Mouse (Mus musculus) embryonic facial prominence, embryonic 11.5 days (tissue): ENCODE data around the gene Lmbr1l. TPM values are rescaled to one million over a fixed set of nuclear protein-coding genes. Genes with fewer than 3 reads are reported as not detected.
A peak's percentile ranks its signal among the peaks of the same experiment; 100 is the strongest.
"Not testable (repeated sequence)": the region's sequence is repeated elsewhere in the genome, so short reads cannot be mapped to it uniquely, and the experiment has no call there.

Source experiments
- ATAC-seq: fragments of 200-750 bp; cut with Nextera tagmentation; replicated peaks from 2 replicates; pipeline ENCODE4 v1.8.0; 2017; ENCODE audit warnings: low read depth; ENCODE audit not compliant: insufficient number of reproducible peaks, low FRiP score, low TSS enrichment
- DNase-seq: peaks from one replicate; pipeline ENCODE4 v3.0.0-alpha.2; 2015; ENCODE audit warnings: low spot score
- H3K27ac ChIP-seq: fragments of 300-500 bp; sonication (generic); replicated peaks from 2 replicates; pipeline ENCODE4 v1.5.1; 2014; ENCODE audit warnings: mild to moderate bottlenecking, low read depth, low read length, control low read depth
- H3K27me3 ChIP-seq: fragments of 300-500 bp; sonication (generic); 2 replicates; pipeline ENCODE4 v1.6.1; 2014; ENCODE audit warnings: mild to moderate bottlenecking, low read length, moderate library complexity, mixed read lengths; ENCODE audit not compliant: control insufficient read depth, insufficient read depth
- H3K36me3 ChIP-seq: fragments of 300-500 bp; sonication (generic); replicated peaks from 2 replicates; pipeline ENCODE4 v1.6.1; 2014; ENCODE audit warnings: low read depth, mild to moderate bottlenecking, low read length, moderate library complexity, mixed read lengths; ENCODE audit not compliant: control insufficient read depth, insufficient read depth
- H3K4me1 ChIP-seq: fragments of 300-500 bp; sonication (generic); 2 replicates; pipeline ENCODE4 v1.6.1; 2014; ENCODE audit warnings: low read length, mixed read lengths; ENCODE audit not compliant: control insufficient read depth, insufficient read depth
- H3K4me2 ChIP-seq: fragments of 300-500 bp; sonication (generic); 2 replicates; pipeline ENCODE4 v1.6.1; 2014; ENCODE audit warnings: low read depth, mild to moderate bottlenecking, control low read depth, low read length, moderate library complexity
- H3K4me3 ChIP-seq: fragments of 300-500 bp; sonication (generic); 2 replicates; pipeline ENCODE4 v1.5.1; 2014; ENCODE audit warnings: low read depth, low read length, control low read depth
- H3K9ac ChIP-seq: fragments of 300-500 bp; sonication (generic); replicated peaks from 2 replicates; pipeline ENCODE4 v1.6.1; 2014; ENCODE audit warnings: mild to moderate bottlenecking, control low read depth, low read length
- H3K9me3 ChIP-seq: fragments of 300-500 bp; sonication (generic); replicated peaks from 2 replicates; pipeline ENCODE4 v1.6.1; 2016; ENCODE audit warnings: mild to moderate bottlenecking, low read length, inconsistent platforms, mixed read lengths; ENCODE audit not compliant: control insufficient read depth
- WGBS: fragments of 180-500 bp; shearing (Covaris S2); extraction: QIAGEN DNeasy Blood & Tissue Kit; methylation state at CpG from one replicate; pipeline ENCODE4 v1.1.7; 2014; 5-methylcytosine and 5-hydroxymethylcytosine counted together
- polyA plus RNA-seq: library from polyadenylated mRNA; unstranded; fragments of >200 nt; fragmentation: Nextera tagmentation; extraction: Ambion mirVana; gene quantifications from 2 replicates; pipeline ENCODE4 v1.2.1, GENCODE M21; 2014

The Lmbr1l gene
- polyA plus RNA-seq, 1 experiment from 2014 or later = 3.9 TPM

DNA sequence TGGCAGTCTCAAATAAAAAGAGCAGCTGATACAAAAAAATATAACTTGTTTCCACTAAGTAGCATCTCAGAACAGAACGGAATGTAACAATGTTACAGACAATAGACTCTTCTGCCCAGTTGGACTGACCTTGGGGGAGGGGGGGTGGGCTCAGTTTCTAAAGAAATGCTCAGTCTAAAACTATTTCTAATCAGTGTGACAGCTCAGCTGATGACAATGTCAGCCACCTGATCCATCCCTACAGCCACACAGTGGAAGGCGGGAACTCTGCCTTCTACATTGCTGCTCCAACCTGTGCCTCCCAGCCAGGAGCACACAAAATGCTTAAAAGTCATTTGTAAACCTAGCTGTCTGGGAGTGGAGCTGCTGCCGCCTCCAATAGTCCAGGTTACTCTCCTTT lies 29.9 kb upstream of the Lmbr1l start:
- Histone ChIP-seq H3K9ac (no peak overlapping the region), H3K4me2 (no peak overlapping the region), H3K27ac (no peak overlapping the region), H3K27me3 (no peaks in the 10 kb centered on the region), H3K4me3 (no peak overlapping the region), H3K9me3 (no peaks in the 10 kb centered on the region), H3K4me1 (no peaks in the 10 kb centered on the region), H3K36me3 (no peaks in the 10 kb centered on the region; the same call in 1 of the 2 replicates)
- DNase-seq (no peak), ATAC-seq (no peak)
- 54% methylated on average over 3 of the region's 3 CpGs for WGBS

DNA sequence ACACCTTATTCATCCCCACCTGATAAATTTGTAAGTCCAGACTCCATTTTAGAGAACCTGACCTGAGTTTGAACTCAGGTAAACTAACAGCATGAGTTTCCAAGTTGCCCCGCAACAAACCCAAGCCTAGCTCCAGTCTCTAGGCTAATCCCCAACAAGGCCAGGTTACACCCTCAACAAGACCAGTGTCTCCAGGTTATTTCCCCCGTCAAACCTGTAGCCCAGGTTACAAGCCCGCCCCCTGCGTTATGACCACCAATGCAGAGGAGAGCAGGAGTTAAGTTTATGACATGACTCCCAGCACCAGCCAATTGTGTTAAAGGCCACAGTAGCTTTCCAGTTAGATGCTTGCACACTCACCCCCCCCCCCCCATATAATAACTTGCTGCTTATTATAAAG lies 25.1 kb upstream of the Lmbr1l start:
- Histone ChIP-seq H3K27me3 (no peaks in the 10 kb centered on the region), H3K4me1 (no peaks in the 10 kb centered on the region), H3K4me3 (no peak overlapping the region), H3K27ac (no peak overlapping the region), H3K9me3 (no peaks in the 10 kb centered on the region), H3K36me3 (no peaks in the 10 kb centered on the region), H3K9ac (no peak overlapping the region), H3K4me2 (no peak overlapping the region)
- ATAC-seq = no peak
- 62% methylated on average over 4 of the region's 4 CpGs for WGBS
- no peak for DNase-seq

DNA sequence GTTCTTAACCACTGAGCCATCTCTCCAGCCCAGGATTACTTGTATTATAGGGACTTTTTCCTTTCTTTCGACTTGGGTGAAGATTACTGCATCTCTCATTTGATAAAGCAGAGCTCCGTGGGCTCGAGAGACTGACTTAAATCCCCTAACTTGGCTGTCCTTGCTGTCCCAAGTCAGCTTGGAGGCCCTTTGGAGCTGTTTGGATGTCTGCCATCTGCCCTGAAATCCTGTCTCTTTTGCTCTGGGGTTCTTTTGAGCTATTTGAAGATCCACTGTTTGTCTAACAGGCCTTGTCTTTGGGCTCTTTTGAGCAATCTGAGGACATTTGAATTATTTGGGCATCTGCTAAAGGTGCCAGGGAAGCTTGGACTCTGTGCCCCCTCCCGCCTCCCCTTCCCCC lies 24.1 kb upstream of the Lmbr1l start:
- H3K27ac ChIP-seq = no peak overlapping the region
- WGBS = 84% methylated on average over 4 of the region's 4 CpGs
- H3K9ac ChIP-seq = no peak overlapping the region
- H3K4me2 ChIP-seq = no peak overlapping the region
- no peaks in the 10 kb centered on the region for H3K36me3 ChIP-seq
- no peaks in the 10 kb centered on the region for H3K27me3 ChIP-seq
- no peaks in the 10 kb centered on the region for H3K9me3 ChIP-seq
- no peak overlapping the region for H3K4me3 ChIP-seq
- no peaks in the 10 kb centered on the region for H3K4me1 ChIP-seq
- no peak for ATAC-seq
- no peak for DNase-seq

DNA sequence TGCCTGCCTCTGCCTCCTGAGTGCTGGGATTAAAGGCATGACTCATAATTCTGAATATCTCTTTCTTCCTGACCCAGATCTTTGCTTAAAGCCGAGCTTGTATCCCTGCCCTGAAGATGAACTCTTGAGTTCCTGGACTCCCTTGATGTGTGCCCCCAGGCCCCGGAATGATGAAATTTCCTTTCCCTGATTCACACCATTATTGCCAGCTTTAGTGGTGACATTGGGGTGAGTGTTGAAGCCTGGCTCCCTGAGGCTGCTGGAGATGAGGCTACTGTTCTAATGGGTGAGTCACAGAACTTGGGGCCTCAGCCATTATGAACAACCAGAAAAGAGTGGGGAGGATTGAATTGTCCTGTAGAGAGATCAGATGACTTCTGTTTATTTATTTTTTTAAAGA lies 23.5 kb upstream of the Lmbr1l start:
- no peak overlapping the region for H3K27ac ChIP-seq
- 72% methylated on average over 2 of the region's 2 CpGs for WGBS
- no peak overlapping the region for H3K9ac ChIP-seq
- H3K4me2 ChIP-seq = no peak overlapping the region
- no peaks in the 10 kb centered on the region for H3K4me1 ChIP-seq
- ATAC-seq (no peak), DNase-seq (no peak)
- no peaks in the 10 kb centered on the region for H3K27me3 ChIP-seq
- H3K36me3 ChIP-seq = no peaks in the 10 kb centered on the region
- no peaks in the 10 kb centered on the region for H3K9me3 ChIP-seq
- no peak overlapping the region for H3K4me3 ChIP-seq

DNA sequence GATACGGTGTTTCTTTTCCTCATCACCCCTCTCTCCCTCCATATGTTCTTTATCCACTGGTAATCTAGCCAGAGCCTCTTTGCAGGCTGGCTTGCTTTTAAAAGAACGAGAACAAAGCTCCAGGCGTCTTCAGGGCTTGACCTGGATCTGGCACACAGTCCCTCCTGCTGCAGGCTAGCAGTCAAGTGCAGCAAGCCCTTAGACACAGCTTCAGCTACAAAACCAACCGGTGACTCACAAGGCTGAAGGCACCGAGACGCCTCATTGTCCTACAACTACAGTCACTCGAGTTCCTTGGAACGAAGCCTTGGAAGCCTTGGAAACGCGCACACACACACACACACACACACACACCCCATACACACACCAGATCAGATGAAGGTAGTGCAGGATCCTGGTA lies 22.8 kb upstream of the Lmbr1l start:
- DNase-seq = no peak

DNA sequence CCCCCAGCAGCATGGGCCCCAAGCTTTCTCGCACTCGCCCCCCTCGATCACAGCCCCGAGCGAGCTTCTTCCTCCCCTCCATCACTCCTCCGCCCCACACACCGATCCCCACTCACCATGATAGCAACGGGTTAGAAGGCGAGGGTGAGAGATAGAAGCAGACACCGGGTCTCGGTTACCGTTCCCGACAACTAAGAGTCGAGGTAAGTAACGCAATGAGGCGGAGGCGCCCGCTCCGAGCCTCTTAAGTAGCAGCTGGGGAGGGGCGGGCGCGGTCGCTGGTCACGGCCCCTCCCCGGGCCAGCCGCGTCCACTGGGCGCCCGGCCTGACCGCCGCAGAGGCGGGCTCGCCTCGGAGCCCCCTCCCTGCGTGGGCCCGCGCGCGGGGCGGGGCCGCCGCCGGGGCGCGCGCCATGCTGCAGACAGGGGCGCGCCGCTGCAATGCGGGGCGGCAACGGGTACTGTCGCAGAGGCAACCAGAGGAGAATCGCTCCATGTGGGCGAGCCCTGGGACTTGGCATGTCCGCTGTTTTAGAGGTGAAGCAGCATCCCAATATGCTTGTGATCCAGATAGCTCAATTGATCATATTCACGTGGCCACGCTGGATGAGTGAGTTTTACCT lies 16.3 kb upstream of the Lmbr1l start, which contains the start of gene Tuba1b:
TSS of gene Tuba1b (minus strand) at position 349 of the 623 bp plus-strand sequence.
- under 1% methylated on average over 56 of the region's 58 CpGs for WGBS
- peak within 1 kb of the TSS; percentile 61 for H3K4me3 ChIP-seq
- peak within 1 kb of the TSS; percentile 93 for H3K9ac ChIP-seq
- H3K4me2 ChIP-seq = peak within 1 kb of the TSS; percentile 68
- ATAC-seq (peak; percentile 92), DNase-seq (peak; percentile 97)
- no peaks in the 10 kb centered on the region for H3K36me3 ChIP-seq
- H3K4me1 ChIP-seq = 0 out of 2 replicates have a peak, but pooled peaks cover 3% of the 10 kb centered on the region
- no peaks in the 10 kb centered on the region for H3K27me3 ChIP-seq
- peak within 1 kb of the TSS; percentile 93 for H3K27ac ChIP-seq
- no peaks in the 10 kb centered on the region for H3K9me3 ChIP-seq

More for the DNA sequence above, 22.8 kb upstream of the Lmbr1l start:
- Histone ChIP-seq H3K4me1 (no peaks in the 10 kb centered on the region), H3K27me3 (no peaks in the 10 kb centered on the region), H3K27ac (no peak overlapping the region), H3K36me3 (no peaks in the 10 kb centered on the region), H3K9ac (no peak overlapping the region), H3K4me3 (no peak overlapping the region), H3K4me2 (no peak overlapping the region), H3K9me3 (no peaks in the 10 kb centered on the region)
- 70% methylated on average over 10 of the region's 10 CpGs for WGBS
- ATAC-seq = no peak

DNA sequence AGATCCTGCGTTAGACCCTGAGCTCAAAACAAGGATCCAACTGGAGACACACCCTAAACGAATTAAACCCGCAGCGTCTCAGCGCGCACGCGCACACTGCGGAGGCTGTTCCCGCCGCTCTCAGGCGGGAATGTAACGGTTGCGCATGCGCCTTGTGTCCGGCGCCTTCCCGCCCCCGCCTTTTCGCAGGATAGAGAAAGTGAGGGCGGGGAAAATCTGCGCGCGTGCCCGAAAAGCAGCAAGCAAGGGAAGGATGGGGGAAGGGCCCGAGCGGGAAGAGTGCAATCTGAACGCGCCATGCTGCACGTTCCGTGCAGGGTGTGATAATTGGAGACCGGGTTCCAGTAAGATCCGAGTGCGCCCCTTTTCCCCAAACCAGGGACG lies 15.8 kb upstream of the Lmbr1l start:
- Histone ChIP-seq H3K9ac (peak overlapping the region; percentile 93), H3K27me3 (no peaks in the 10 kb centered on the region), H3K36me3 (no peaks in the 10 kb centered on the region), H3K4me2 (peak overlapping the region; percentile 61), H3K4me3 (peak overlapping the region; percentile 61), H3K27ac (peak overlapping the region; percentile 93), H3K9me3 (no peaks in the 10 kb centered on the region), H3K4me1 (0 out of 2 replicates have a peak, but pooled peaks cover 3% of the 10 kb centered on the region)
- ATAC-seq (peak; percentile 72), DNase-seq (peak; percentile 98)
- 0% methylated on average over 35 of the region's 35 CpGs for WGBS

DNA sequence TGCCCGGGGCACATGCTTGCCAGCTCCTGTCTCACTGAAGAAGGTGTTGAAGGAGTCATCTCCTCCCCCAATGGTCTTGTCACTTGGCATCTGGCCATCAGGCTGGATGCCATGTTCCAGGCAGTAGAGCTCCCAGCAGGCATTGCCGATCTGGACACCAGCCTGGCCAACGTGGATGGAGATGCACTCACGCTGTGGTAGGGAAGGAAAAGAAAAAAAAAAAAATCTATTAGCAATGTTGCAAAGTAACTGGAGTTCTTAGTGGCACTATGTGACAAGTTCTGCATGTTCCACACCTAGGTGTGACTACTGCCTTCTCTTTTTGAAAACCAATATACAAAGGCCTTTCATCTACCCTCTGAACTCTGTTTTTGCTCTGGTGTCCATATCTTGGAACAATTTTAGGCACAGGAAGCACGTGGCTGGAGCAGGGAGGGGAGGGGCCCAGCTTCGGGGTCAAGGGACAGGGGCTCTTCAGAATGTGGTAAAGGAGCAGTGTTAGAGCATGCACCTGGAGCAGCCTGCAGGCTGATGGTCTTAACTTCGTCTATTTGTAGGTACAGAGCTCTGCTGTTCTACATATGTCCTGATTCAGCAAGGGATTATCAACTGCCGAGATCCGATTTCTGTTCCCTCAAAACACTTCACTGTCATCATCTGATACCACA lies 15.1 kb upstream of the Lmbr1l start:
- H3K27me3 ChIP-seq, H3K4me1 ChIP-seq, H3K9me3 ChIP-seq, ATAC-seq, H3K36me3 ChIP-seq, DNase-seq: not testable (repeated sequence)
- Histone ChIP-seq H3K27ac (0 out of 2 replicates have a peak overlapping the region, but pooled peaks have one; percentile 39), H3K9ac (peak overlapping the region; percentile 93), H3K4me2 (peak overlapping the region; percentile 61), H3K4me3 (peak overlapping the region; percentile 61)
- WGBS = 19% methylated on average over 8 of the region's 9 CpGs
